Mouse (Mus musculus): ENCODE measurements around the gene Sbds. TPM values are rescaled to one million over a fixed set of nuclear protein-coding genes. Genes with fewer than 3 reads are reported as not detected.

Gene Sbds
- 94.8 and 97.5 TPM in 2 replicates for polyA plus RNA-seq (2015; fragmentation: Nextera tagmentation; extraction: Ambion mirVana)

DNA sequence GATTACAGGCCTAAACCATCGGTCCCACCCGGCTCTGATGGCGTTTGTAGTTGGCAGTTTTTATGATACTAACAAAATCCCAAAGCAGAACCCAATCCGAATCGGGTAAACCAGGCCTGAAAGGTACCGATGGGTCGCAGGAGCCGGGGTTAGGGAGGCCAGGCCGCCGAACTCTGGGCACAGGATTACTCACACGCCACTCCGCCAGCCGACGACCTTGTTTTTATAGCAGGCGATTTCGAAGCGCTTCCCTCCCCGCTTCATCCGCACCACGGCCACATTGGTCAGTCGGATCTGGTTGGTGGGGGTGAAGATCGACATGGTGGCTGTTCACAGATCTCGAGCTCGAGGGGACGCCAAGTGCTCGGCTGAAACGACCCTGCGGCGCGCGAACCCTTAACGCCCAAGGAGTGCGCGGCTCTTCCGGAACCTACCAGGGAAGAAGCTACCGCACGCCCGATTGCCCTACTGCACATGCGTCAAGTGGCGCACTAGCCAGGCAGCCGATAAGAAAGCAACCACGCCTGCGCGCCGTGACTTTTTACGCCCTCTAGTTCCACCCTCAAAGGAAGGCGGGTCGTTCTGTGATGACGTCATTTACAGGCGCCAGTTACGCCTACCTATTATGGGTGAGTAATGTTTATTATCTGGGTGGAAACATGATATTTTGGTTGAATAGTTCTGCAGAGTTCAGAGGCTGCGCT lies at the start of gene Sbds, which contains the start of gene Tyw1:
Gene Sbds (minus strand): TSS at position 514 of the 704 bp plus-strand sequence.
Gene Tyw1 (plus strand): TSS at position 603 of the 704 bp plus-strand sequence.
- peak within 1 kb of the TSS; percentile 93 for H3K9ac ChIP-seq (replicated peaks; ENCODE audit: low read depth)
- peak; percentile 99 for DNase-seq (ENCODE audit: low spot score)
- H3K27me3 ChIP-seq (replicated peaks; ENCODE audit: insufficient read depth, low read length) = no peaks in the 10 kb centered on the region
- peak within 1 kb of the TSS; percentile 79 for H3K4me3 ChIP-seq (ENCODE audit: low read depth, low read length)
- H3K36me3 ChIP-seq (ENCODE audit: insufficient read depth, low read length) = peaks cover 12% of the 10 kb centered on the region; the same call in 1 of the 2 replicates
- WGBS = 1% methylated on average over 52 of the region's 52 CpGs
- peak; percentile 91 for ATAC-seq
- H3K27ac ChIP-seq (ENCODE audit: low read length) = peak within 1 kb of the TSS; percentile 93
- H3K4me1 ChIP-seq (ENCODE audit: insufficient read depth, low read depth, low read length) = peaks cover 4% of the 10 kb centered on the region; the same call in 1 of the 2 replicates
- peak within 1 kb of the TSS; percentile 65 for H3K4me2 ChIP-seq (replicated peaks; ENCODE audit: low read depth, low read length)
- no peaks in the 10 kb centered on the region for H3K9me3 ChIP-seq (ENCODE audit: low read length)
- TF ChIP-seq CTCF (IDR thresholded peaks at IDR 0.05) (peak; percentile 14; the same call in 1 of the 2 replicates), EP300 (IDR thresholded peaks at IDR 0.05) (peak; percentile 44; the same call in 1 of the 2 replicates)

DNA sequence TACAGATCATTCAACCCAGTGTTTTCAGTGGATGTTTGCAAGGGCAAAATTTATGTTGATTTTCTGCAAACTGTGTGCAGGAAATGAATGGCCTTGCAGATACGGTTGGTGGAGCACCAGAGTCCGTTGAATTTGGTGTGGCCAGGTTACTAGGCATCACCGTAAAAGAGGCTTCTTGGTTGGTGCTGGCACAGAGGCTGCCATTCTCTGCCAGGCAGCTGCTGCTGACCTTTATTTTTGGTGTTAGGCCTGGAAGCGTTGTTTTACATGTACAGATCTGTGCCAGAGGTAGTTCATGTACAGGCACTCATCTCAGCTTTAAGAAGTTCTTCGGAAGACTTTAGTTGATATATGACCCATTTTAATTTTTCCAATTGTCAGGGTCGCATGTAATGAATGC lies 48.3 kb upstream of the Sbds start:
- Histone ChIP-seq H3K4me2 (replicated peaks; ENCODE audit: low read depth, low read length) (no peak overlapping the region), H3K4me3 (ENCODE audit: low read depth, low read length) (no peak overlapping the region), H3K36me3 (ENCODE audit: insufficient read depth, low read length) (peaks cover 9% of the 10 kb centered on the region; the same call in 1 of the 2 replicates), H3K4me1 (ENCODE audit: insufficient read depth, low read depth, low read length) (no peaks in the 10 kb centered on the region), H3K27me3 (replicated peaks; ENCODE audit: insufficient read depth, low read length) (no peaks in the 10 kb centered on the region), H3K27ac (ENCODE audit: low read length) (no peak overlapping the region), H3K9me3 (ENCODE audit: low read length) (no peaks in the 10 kb centered on the region), H3K9ac (replicated peaks; ENCODE audit: low read depth) (no peak overlapping the region)
- no peak for TF ChIP-seq CTCF (IDR thresholded peaks at IDR 0.05)
- no peak for TF ChIP-seq EP300 (IDR thresholded peaks at IDR 0.05)
- WGBS = 92% methylated on average over 6 of the region's 6 CpGs
- DNase-seq (ENCODE audit: low spot score) (no peak), ATAC-seq (no peak)

DNA sequence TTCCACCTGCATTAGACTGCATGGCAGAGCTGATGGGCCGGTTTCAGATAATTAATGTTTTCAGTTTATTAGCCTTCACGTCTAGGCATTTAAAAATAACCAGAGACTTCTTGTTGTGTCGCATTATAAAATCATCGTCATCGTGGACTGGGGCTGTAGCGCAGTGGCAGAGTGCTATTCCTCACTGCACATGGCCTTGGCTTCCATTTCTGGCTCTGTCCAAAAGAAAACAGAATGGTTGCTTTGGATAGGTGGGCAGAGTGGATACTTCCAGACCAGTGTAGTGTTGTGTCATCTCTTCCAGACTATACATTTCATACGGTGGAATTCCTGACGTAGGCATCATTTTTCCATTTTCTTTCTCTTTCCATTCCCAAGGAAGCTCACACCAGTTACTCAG lies 44.2 kb upstream of the Sbds start:
- no peak for ATAC-seq
- no peaks in the 10 kb centered on the region for H3K9me3 ChIP-seq (ENCODE audit: low read length)
- no peak overlapping the region for H3K4me2 ChIP-seq (replicated peaks; ENCODE audit: low read depth, low read length)
- 95% methylated on average over 8 of the region's 8 CpGs for WGBS
- TF ChIP-seq CTCF (IDR thresholded peaks at IDR 0.05) (no peak), EP300 (IDR thresholded peaks at IDR 0.05) (no peak)
- no peak for DNase-seq (ENCODE audit: low spot score)
- H3K27me3 ChIP-seq (replicated peaks; ENCODE audit: insufficient read depth, low read length) = no peaks in the 10 kb centered on the region
- H3K4me1 ChIP-seq (ENCODE audit: insufficient read depth, low read depth, low read length) = no peaks in the 10 kb centered on the region
- no peak overlapping the region for H3K27ac ChIP-seq (ENCODE audit: low read length)
- peaks cover 20% of the 10 kb centered on the region for H3K36me3 ChIP-seq (ENCODE audit: insufficient read depth, low read length)
- no peak overlapping the region for H3K4me3 ChIP-seq (ENCODE audit: low read depth, low read length)
- H3K9ac ChIP-seq (replicated peaks; ENCODE audit: low read depth) = no peak overlapping the region

DNA sequence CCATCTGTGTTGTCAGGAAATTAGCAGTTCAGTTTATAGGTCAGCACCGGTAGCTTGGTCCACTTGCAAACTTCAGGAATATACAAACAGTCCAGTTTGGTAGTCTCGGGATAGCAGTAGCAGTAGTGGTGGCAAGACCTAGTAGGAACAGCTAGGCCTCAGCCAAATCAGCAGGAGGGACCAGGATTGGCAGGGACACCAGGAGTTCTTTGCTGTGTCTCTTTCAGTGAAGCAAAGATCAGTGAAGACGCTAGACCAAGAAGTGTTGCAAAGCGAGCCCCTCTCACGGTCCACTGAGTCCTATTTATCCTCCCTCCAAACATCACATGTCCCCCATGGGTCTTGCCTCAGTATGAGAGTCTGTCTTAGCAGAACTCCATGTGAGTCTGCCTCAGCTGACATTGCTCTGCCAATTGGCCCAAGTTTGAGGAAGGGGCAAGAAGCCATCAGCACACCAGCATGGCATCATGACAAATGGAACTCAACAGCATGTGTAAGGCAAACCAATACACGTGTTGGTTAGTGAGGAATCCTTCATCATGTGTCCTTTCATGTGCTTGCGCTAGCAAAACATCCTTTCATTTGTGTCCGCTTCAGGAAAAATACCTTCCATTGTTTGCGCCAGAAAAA lies 43.6 kb upstream of the Sbds start:
- DNase-seq (ENCODE audit: low spot score) = no peak
- no peak for ATAC-seq
- WGBS = 89% methylated on average over 9 of the region's 9 CpGs
- H3K9ac ChIP-seq (replicated peaks; ENCODE audit: low read depth) = no peak overlapping the region
- H3K27ac ChIP-seq (ENCODE audit: low read length) = no peak overlapping the region
- H3K9me3 ChIP-seq (ENCODE audit: low read length) = no peaks in the 10 kb centered on the region
- peaks cover 20% of the 10 kb centered on the region for H3K36me3 ChIP-seq (ENCODE audit: insufficient read depth, low read length)
- no peak overlapping the region for H3K4me3 ChIP-seq (ENCODE audit: low read depth, low read length)
- no peaks in the 10 kb centered on the region for H3K27me3 ChIP-seq (replicated peaks; ENCODE audit: insufficient read depth, low read length)
- no peak overlapping the region for H3K4me2 ChIP-seq (replicated peaks; ENCODE audit: low read depth, low read length)
- TF ChIP-seq EP300 (IDR thresholded peaks at IDR 0.05) = no peak
- TF ChIP-seq CTCF (IDR thresholded peaks at IDR 0.05) = no peak
- no peaks in the 10 kb centered on the region for H3K4me1 ChIP-seq (ENCODE audit: insufficient read depth, low read depth, low read length)

DNA sequence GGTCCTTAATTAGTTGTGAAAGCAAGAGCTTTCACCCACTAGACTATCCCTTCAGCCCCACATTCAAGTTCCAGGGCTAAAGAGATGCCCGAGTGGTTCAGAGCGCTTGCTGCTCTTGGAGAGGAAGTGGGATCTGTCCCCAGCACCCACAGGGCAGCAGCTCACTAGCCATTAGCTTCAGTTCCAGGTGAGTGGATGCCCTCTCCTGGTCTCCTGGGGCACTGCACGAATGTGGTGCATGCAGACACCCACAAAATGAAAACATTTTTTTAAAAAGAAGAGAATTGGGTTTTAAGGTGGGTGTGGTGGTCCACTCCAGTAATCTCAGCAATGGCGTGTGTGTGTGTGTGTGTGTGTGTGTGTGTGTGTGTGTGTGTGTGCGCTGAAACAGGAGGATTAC lies 40.7 kb upstream of the Sbds start:
- H3K27ac ChIP-seq (ENCODE audit: low read length) = no peak overlapping the region
- ATAC-seq (no peak), DNase-seq (ENCODE audit: low spot score) (no peak)
- peaks cover 17% of the 10 kb centered on the region for H3K36me3 ChIP-seq (ENCODE audit: insufficient read depth, low read length)
- H3K4me1 ChIP-seq (ENCODE audit: insufficient read depth, low read depth, low read length) = no peaks in the 10 kb centered on the region
- H3K27me3 ChIP-seq (replicated peaks; ENCODE audit: insufficient read depth, low read length) = no peaks in the 10 kb centered on the region
- no peak overlapping the region for H3K4me3 ChIP-seq (ENCODE audit: low read depth, low read length)
- no peak overlapping the region for H3K9ac ChIP-seq (replicated peaks; ENCODE audit: low read depth)
- TF ChIP-seq EP300 (IDR thresholded peaks at IDR 0.05) (no peak), CTCF (IDR thresholded peaks at IDR 0.05) (0 out of 2 replicates have a peak, but pooled peaks have one; percentile 13)
- 85% methylated on average over 5 of the region's 5 CpGs for WGBS
- no peak overlapping the region for H3K4me2 ChIP-seq (replicated peaks; ENCODE audit: low read depth, low read length)
- no peaks in the 10 kb centered on the region for H3K9me3 ChIP-seq (ENCODE audit: low read length)

DNA sequence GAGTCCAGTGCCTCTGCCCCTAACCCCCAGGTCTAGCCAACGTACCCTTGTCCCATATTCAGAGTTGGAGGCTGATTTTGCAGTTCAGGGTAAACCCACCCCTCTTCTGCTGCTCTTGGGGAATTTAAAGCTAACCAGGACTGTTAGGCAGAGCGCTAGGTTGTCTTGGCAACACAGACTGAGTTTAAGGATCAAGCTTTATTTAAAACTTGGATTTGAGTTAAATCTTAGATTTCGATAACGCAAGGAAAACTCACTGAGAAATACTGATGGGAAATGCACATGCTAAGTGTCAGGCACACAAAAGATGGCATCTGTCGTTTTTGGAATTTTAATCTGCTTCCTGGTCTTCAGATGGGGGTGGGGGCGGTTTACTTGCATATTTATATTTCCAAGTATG lies 39.3 kb upstream of the Sbds start:
- Histone ChIP-seq H3K9ac (replicated peaks; ENCODE audit: low read depth) (no peak overlapping the region), H3K9me3 (ENCODE audit: low read length) (no peaks in the 10 kb centered on the region), H3K4me1 (ENCODE audit: insufficient read depth, low read depth, low read length) (no peaks in the 10 kb centered on the region), H3K27ac (ENCODE audit: low read length) (no peak overlapping the region), H3K4me3 (ENCODE audit: low read depth, low read length) (no peak overlapping the region), H3K27me3 (replicated peaks; ENCODE audit: insufficient read depth, low read length) (no peaks in the 10 kb centered on the region), H3K4me2 (replicated peaks; ENCODE audit: low read depth, low read length) (no peak overlapping the region), H3K36me3 (ENCODE audit: insufficient read depth, low read length) (peaks cover 17% of the 10 kb centered on the region)
- ATAC-seq = no peak
- WGBS = 73% methylated on average over 6 of the region's 6 CpGs
- DNase-seq (ENCODE audit: low spot score) = no peak
- TF ChIP-seq EP300 (IDR thresholded peaks at IDR 0.05) (no peak), CTCF (IDR thresholded peaks at IDR 0.05) (no peak)
